Mouse (Mus musculus) bone marrow macrophage, adult 2 months (primary cell): ENCODE measurements around the gene Abt1. TPM values are rescaled to one million over a fixed set of nuclear protein-coding genes. Genes with fewer than 3 reads are reported as not detected.

ENCODE experiments used
- H3K27ac ChIP-seq: 2 replicates; pipeline ENCODE4 v1.5.1; 2012; ENCODE audit warnings: low read depth, low read length; ENCODE audit not compliant: insufficient read depth
- H3K4me1 ChIP-seq: 2 replicates; pipeline ENCODE4 v1.6.1; 2012; ENCODE audit warnings: low read length; ENCODE audit not compliant: control insufficient read depth, insufficient read depth
- H3K4me3 ChIP-seq: 2 replicates; pipeline ENCODE4 v1.5.1; 2012; ENCODE audit warnings: mild to moderate bottlenecking, low read length, moderate library complexity; ENCODE audit not compliant: insufficient read depth
- CTCF ChIP-seq: IDR thresholded peaks from 2 replicates; pipeline ENCODE4 v1.5.1; 2012; ENCODE audit warnings: low read depth, mild to moderate bottlenecking, low read length, moderate library complexity
- POLR2A ChIP-seq: IDR thresholded peaks from 2 replicates; pipeline ENCODE4 v1.6.1; 2012; ENCODE audit warnings: mild to moderate bottlenecking, low read depth, low read length, borderline replicate concordance
- polyA plus RNA-seq: library from polyadenylated mRNA; stranded (reverse); fragments of >200 nt; gene quantifications from 2 replicates; pipeline ENCODE4 v1.2.4, GENCODE M21; 2012; ENCODE audit not compliant: missing spikeins, insufficient read depth, insufficient read length

The Abt1 gene
- polyA plus RNA-seq, result 4.8 and 4.9 TPM in 2 replicates

- H3K4me3 ChIP-seq, result peak within 1 kb of the TSS; percentile 95
- peak within 1 kb of the TSS; percentile 57 for H3K27ac ChIP-seq
- TF ChIP-seq POLR2A (no peak), CTCF (no peak)
- H3K4me1 ChIP-seq, result peaks cover 7% of the 10 kb centered on the region; the same call in 1 of the 2 replicates
Observed at GRCm38 (mm10) chr13:23423286-23424051, at the start of gene Abt1. Gene Abt1 (minus strand): TSS chr13:23423866.

GRCm38 (mm10) chr13:23466911-23467310 lies 43.2 kb upstream of the Abt1 start:
- H3K27ac ChIP-seq, result no peak overlapping the region
- no peak overlapping the region for H3K4me3 ChIP-seq

GRCm38 (mm10) chr13:23466306-23466705 lies 42.6 kb upstream of the Abt1 start:
- peaks cover 2% of the 10 kb centered on the region for H3K4me1 ChIP-seq
- TF ChIP-seq CTCF, result no peak
- TF ChIP-seq POLR2A, result no peak
- no peak overlapping the region for H3K27ac ChIP-seq
- no peak overlapping the region; the same call in 1 of the 2 replicates for H3K4me3 ChIP-seq

More at GRCm38 (mm10) chr13:23466911-23467310, 43.2 kb upstream of the Abt1 start:
- peaks cover 2% of the 10 kb centered on the region for H3K4me1 ChIP-seq
- TF ChIP-seq POLR2A (no peak), CTCF (no peak)

GRCm38 (mm10) chr13:23465600-23466109 lies 42.0 kb upstream of the Abt1 start, which contains the start of gene Btn1a1:
Gene Btn1a1 (minus strand): TSS chr13:23465901.
- no peak within 1 kb of the TSS for H3K27ac ChIP-seq

GRCm38 (mm10) chr13:23464841-23465366 lies 41.2 kb upstream of the Abt1 start:
- no peak overlapping the region for H3K27ac ChIP-seq
- peak overlapping the region; percentile 74 for H3K4me3 ChIP-seq
- TF ChIP-seq POLR2A (no peak), CTCF (no peak)
- peaks cover 2% of the 10 kb centered on the region for H3K4me1 ChIP-seq

More at GRCm38 (mm10) chr13:23465600-23466109, 42.0 kb upstream of the Abt1 start, which contains the start of gene Btn1a1:
- peak within 1 kb of the TSS; percentile 74 for H3K4me3 ChIP-seq
- TF ChIP-seq CTCF (no peak), POLR2A (no peak)
- H3K4me1 ChIP-seq, result peaks cover 2% of the 10 kb centered on the region

- H3K4me3 ChIP-seq, result peak overlapping the region; percentile 74
- no peak overlapping the region for H3K27ac ChIP-seq
- peaks cover 2% of the 10 kb centered on the region for H3K4me1 ChIP-seq
- no peak for TF ChIP-seq POLR2A
- TF ChIP-seq CTCF, result no peak
Observed at GRCm38 (mm10) chr13:23464224-23464637, 40.6 kb upstream of the Abt1 start.

- Histone ChIP-seq H3K27ac (no peak overlapping the region), H3K4me1 (peaks cover 2% of the 10 kb centered on the region), H3K4me3 (peak overlapping the region; percentile 74)
- TF ChIP-seq CTCF, result no peak
- no peak for TF ChIP-seq POLR2A
Observed at GRCm38 (mm10) chr13:23463381-23464223, 39.9 kb upstream of the Abt1 start.

GRCm38 (mm10) chr13:23462669-23463068 lies 39.0 kb upstream of the Abt1 start:
- H3K27ac ChIP-seq, result no peak overlapping the region

GRCm38 (mm10) chr13:23462063-23462462 lies 38.4 kb upstream of the Abt1 start:
- Histone ChIP-seq H3K27ac (no peak overlapping the region), H3K4me3 (no peak overlapping the region), H3K4me1 (peaks cover 2% of the 10 kb centered on the region)
- TF ChIP-seq POLR2A (no peak), CTCF (no peak)

More at GRCm38 (mm10) chr13:23462669-23463068, 39.0 kb upstream of the Abt1 start:
- peaks cover 2% of the 10 kb centered on the region for H3K4me1 ChIP-seq
- TF ChIP-seq CTCF, result no peak
- no peak for TF ChIP-seq POLR2A
- H3K4me3 ChIP-seq, result no peak overlapping the region

- no peak overlapping the region for H3K4me3 ChIP-seq
- TF ChIP-seq CTCF, result no peak
- TF ChIP-seq POLR2A, result no peak
Observed at GRCm38 (mm10) chr13:23459264-23459846, 35.7 kb upstream of the Abt1 start.

More at GRCm38 (mm10) chr13:23459264-23459846, 35.7 kb upstream of the Abt1 start:
- Histone ChIP-seq H3K27ac (no peak overlapping the region), H3K4me1 (no peaks in the 10 kb centered on the region)
